Mouse (Mus musculus): Measurements from ENCODE around the gene C1qtnf4.

Gene C1qtnf4

GRCm38 (mm10) chr2:90939750-90940149 lies 54.1 kb downstream of the C1qtnf4 start:
- DNase-seq = peak; percentile 37
